Mouse (Mus musculus): ENCODE results near the gene Rdh16f2.

GRCm38 (mm10) chr10:127829121-127829520 is 37.2 kb upstream of the Rdh16f2 start:
- TF ChIP-seq CTCF (IDR thresholded peaks at IDR 0.05; ENCODE audit: control insufficient read depth, insufficient read depth, insufficient read length), result no peak
- TF ChIP-seq MAX (IDR thresholded peaks at IDR 0.05), result no peak
- no peak for TF ChIP-seq FOSL1 (IDR thresholded peaks at IDR 0.05; ENCODE audit: insufficient read depth, low read length, poor library complexity, severe bottlenecking)
- no peak for TF ChIP-seq MYOG (IDR thresholded peaks at IDR 0.05; ENCODE audit: control insufficient read depth, extremely low read depth, insufficient read length)
- TF ChIP-seq MYOD1 (IDR thresholded peaks at IDR 0.05; ENCODE audit: control insufficient read depth, insufficient read length, low read depth), result no peak
- TF ChIP-seq USF1 (IDR thresholded peaks at IDR 0.05; ENCODE audit: low read depth), result no peak

Data from C2C12 (cell line).